Mouse (Mus musculus) T-helper 2 cell (primary cell): ENCODE data around the gene BC017158.
"Not testable (repeated sequence)": the region's sequence is repeated elsewhere in the genome, so short reads cannot be mapped to it uniquely, and the experiment has no call there.

Source experiments
- in situ Hi-C: fragments of 300-600 bp; cut with MboI, MseI; formaldehyde crosslinking; loops from one replicate; pipeline ENCODE4 v1.15.1; 2025; ENCODE audit warnings: high pct_unique_total_duplicates

Gene BC017158

GRCm38 (mm10) chr7:128297617-128298480 is at the start of gene BC017158:
BC017158 (minus strand) TSS chr7:128298170.
- in situ Hi-C loops: no loop called here

- in situ Hi-C loops: loop anchor here (5.0 kb wide), 1 partner anchor 105 kb away; no protein-coding TSS in a partner anchor
Observed at GRCm38 (mm10) chr7:128346991-128347390, 49.0 kb upstream of the BC017158 start.

- in situ Hi-C loops: loop anchor here (5.0 kb wide), 1 partner anchor 104 kb away; no protein-coding TSS in a partner anchor
Observed at GRCm38 (mm10) chr7:128346522-128346921, 48.6 kb upstream of the BC017158 start.

GRCm38 (mm10) chr7:128345691-128346090 is 47.7 kb upstream of the BC017158 start:
- in situ Hi-C loops: loop anchor here (5.0 kb wide), 1 partner anchor 103 kb away; no protein-coding TSS in a partner anchor

GRCm38 (mm10) chr7:128344928-128345653 is 47.1 kb upstream of the BC017158 start:
- in situ Hi-C loops: loop anchor here (5.0 kb wide), 1 partner anchor 103 kb away; no protein-coding TSS in a partner anchor

- in situ Hi-C loops: no loop called here
Observed at GRCm38 (mm10) chr7:128344488-128344887, 46.5 kb upstream of the BC017158 start.

GRCm38 (mm10) chr7:128342691-128343090 is 44.7 kb upstream of the BC017158 start:
- in situ Hi-C loops: not testable (repeated sequence)

GRCm38 (mm10) chr7:128340321-128340720 is 42.4 kb upstream of the BC017158 start:
- in situ Hi-C loops: not testable (repeated sequence)

- in situ Hi-C loops: no loop called here
Observed at GRCm38 (mm10) chr7:128332896-128333295, 34.9 kb upstream of the BC017158 start.

- in situ Hi-C loops: no loop called here
Observed at GRCm38 (mm10) chr7:128330981-128331380, 33.0 kb upstream of the BC017158 start.

- in situ Hi-C loops: loop anchor here (5.0 kb wide), 1 partner anchor 53 kb away; no protein-coding TSS in a partner anchor
Observed at GRCm38 (mm10) chr7:128324977-128325376, 27.0 kb upstream of the BC017158 start.

GRCm38 (mm10) chr7:128321260-128321659 is 23.3 kb upstream of the BC017158 start:
- in situ Hi-C loops: no loop called here

GRCm38 (mm10) chr7:128320219-128320816 is 22.3 kb upstream of the BC017158 start:
- in situ Hi-C loops: no loop called here

GRCm38 (mm10) chr7:128319140-128319539 is 21.2 kb upstream of the BC017158 start:
- in situ Hi-C loops: no loop called here

- in situ Hi-C loops: no loop called here
Observed at GRCm38 (mm10) chr7:128317011-128317410, 19.0 kb upstream of the BC017158 start.

GRCm38 (mm10) chr7:128314491-128314890 is 16.5 kb upstream of the BC017158 start:
- in situ Hi-C loops: no loop called here

GRCm38 (mm10) chr7:128313601-128314000 is 15.6 kb upstream of the BC017158 start:
- in situ Hi-C loops: no loop called here

GRCm38 (mm10) chr7:128312375-128313059 is 14.5 kb upstream of the BC017158 start:
- in situ Hi-C loops: no loop called here

GRCm38 (mm10) chr7:128311811-128312210 is 13.8 kb upstream of the BC017158 start:
- in situ Hi-C loops: no loop called here

GRCm38 (mm10) chr7:128311263-128311662 is 13.3 kb upstream of the BC017158 start:
- in situ Hi-C loops: no loop called here

- in situ Hi-C loops: no loop called here
Observed at GRCm38 (mm10) chr7:128310229-128310688, 12.3 kb upstream of the BC017158 start.
